Comparison of ENCODE assay signal across 23 mouse cellular contexts in genomic region chr14:21174804-21175203, GRCm38 (mm10).
DNase-seq lines count a peak whose midpoint lies in the region; ATAC-seq and TF ChIP-seq lines count a peak whose summit lies in the region.
"Had no signal": no experiment of that assay in that cellular context is flagged by ENCODE, and none has a peak within 500 bp of the region (broad histone marks: within the 10 kb centered on the region; RNA-seq: fewer than 3 reads in every experiment).

No protein-coding gene starts in this region.

- DNase-seq in 416B (ENCODE audit: low read depth) (peak; percentile 33), MEL (ENCODE audit: low read depth, low spot score) (peak; percentile 72)
- DNase-seq in layer of hippocampus, postnatal 10 days (ENCODE audit: low spot score in 2 of 2): no peak
- no peak for DNase-seq in adrenal gland, adult 2 months
- DNase-seq in cerebellum, postnatal 25 days: no peak
- DNase-seq: adrenal gland, postnatal 10 days; adrenal gland, postnatal 25 days; B cell, adult 2 months; cerebellum, adult 11 months; cerebellum, adult 18-20 months; cerebellum, adult 8-10 months; cerebellum, adult 9-11 months; cerebellum, postnatal 14 days had no signal

- H3K36me3 ChIP-seq in MEL (ENCODE audit: control insufficient read depth in 1 of 2, insufficient read depth in 2 of 2, low read length in 2 of 2): peaks cover 1 to 18% of the 10 kb centered on the region in 2 experiments; a peak in 3 of 4 replicates
- H3K36me3 ChIP-seq: embryonic facial prominence, embryonic 13.5 days; embryonic facial prominence, embryonic 15.5 days; forebrain, embryonic 12.5 days had no signal

- TF ChIP-seq POLR2A in MEL (IDR thresholded peaks at IDR 0.05; ENCODE audit: control insufficient read depth in 1 of 2, insufficient read depth in 1 of 2, low read depth in 1 of 2, low read length in 2 of 2, poor library complexity in 1 of 2): no peak

- H3K9ac ChIP-seq in MEL (ENCODE audit: control insufficient read depth, low read depth, low read length, poor library complexity, severe bottlenecking): no peak overlapping the region
- H3K9ac ChIP-seq: embryonic facial prominence, embryonic 13.5 days; embryonic facial prominence, embryonic 15.5 days; forebrain, embryonic 12.5 days had no signal

- H3K27me3 ChIP-seq in MEL (ENCODE audit: control insufficient read depth in 1 of 2, insufficient read depth in 2 of 2, low read length in 2 of 2): no peaks in the 10 kb centered on the region
- H3K27me3 ChIP-seq: CH12.LX; embryonic facial prominence, embryonic 13.5 days; embryonic facial prominence, embryonic 15.5 days; forebrain, embryonic 12.5 days had no signal

- TF ChIP-seq CTCF in MEL (IDR thresholded peaks at IDR 0.05 in 2 of 3, conservative IDR thresholded peaks at IDR 0.05 in 1 of 3; ENCODE audit: control insufficient read depth in 1 of 3, insufficient read depth in 1 of 3, low read depth in 2 of 3, low read length in 3 of 3, poor library complexity in 1 of 3, severe bottlenecking in 1 of 3): no peak

- peak; percentile 57; the same call in 1 of the 2 replicates for ATAC-seq in megakaryocyte progenitor cell, adult 5-6 weeks (replicated peaks; ENCODE audit: poor library complexity)
- ATAC-seq: forebrain, embryonic 14.5 days; forebrain, embryonic 16.5 days had no signal

- H3K4me1 ChIP-seq in MEL (ENCODE audit: control insufficient read depth in 1 of 2, insufficient read depth in 2 of 2, low read length in 2 of 2): peaks cover 11 to 16% of the 10 kb centered on the region in 2 experiments; a peak in 3 of 4 replicates
- H3K4me1 ChIP-seq: embryonic facial prominence, embryonic 13.5 days; embryonic facial prominence, embryonic 15.5 days; forebrain, embryonic 10.5 days; forebrain, embryonic 12.5 days had no signal

- no peaks in the 10 kb centered on the region for H3K9me3 ChIP-seq in MEL (replicated peaks; ENCODE audit: insufficient read depth, low read length)
- H3K9me3 ChIP-seq: embryonic facial prominence, embryonic 13.5 days; embryonic facial prominence, embryonic 15.5 days; forebrain, embryonic 10.5 days; forebrain, embryonic 12.5 days; G1E had no signal

- peak overlapping the region in 1 of 2 experiments; percentile 31; a peak in 1 of 4 replicates for H3K4me3 ChIP-seq in MEL (ENCODE audit: control insufficient read depth in 1 of 2, insufficient read depth in 1 of 2, low read depth in 2 of 2, low read length in 2 of 2)
- H3K4me3 ChIP-seq: embryonic facial prominence, embryonic 13.5 days; embryonic facial prominence, embryonic 15.5 days; erythroblast, embryonic 14.5 days; forebrain, embryonic 10.5 days; forebrain, embryonic 12.5 days had no signal

- no peak for TF ChIP-seq RAD21 in MEL (IDR thresholded peaks at IDR 0.05; ENCODE audit: low read depth, low read length)

- no peaks in the 10 kb centered on the region for H3K79me2 ChIP-seq in MEL (ENCODE audit: control insufficient read depth, insufficient read depth, low read length, poor library complexity)

- no peak for TF ChIP-seq EP300 in MEL (IDR thresholded peaks at IDR 0.05; ENCODE audit: low read depth in 1 of 2, low read length in 2 of 2)

- H3K27ac ChIP-seq in MEL (ENCODE audit: control insufficient read depth, low read depth, low read length): peak overlapping the region; percentile 9; the same call in 1 of the 2 replicates
- H3K27ac ChIP-seq: embryonic facial prominence, embryonic 13.5 days; embryonic facial prominence, embryonic 15.5 days; forebrain, embryonic 10.5 days; forebrain, embryonic 12.5 days had no signal

TF ChIP-seq in MEL, 35 proteins besides CTCF, POLR2A, EP300 and RAD21:
- TF ChIP-seq UBTF (IDR thresholded peaks at IDR 0.05; ENCODE audit: borderline replicate concordance, insufficient read depth, low read depth, low read length) (no peak), GATA1 (IDR thresholded peaks at IDR 0.05; ENCODE audit: low read depth, low read length) (0 out of 2 replicates have a peak, but pooled peaks have one; percentile 7), TAL1 (IDR thresholded peaks at IDR 0.05; ENCODE audit: low read length) (no peak)

Comparison
In these comparisons a context has a peak if more than half of its experiments do, and no peak if none do; other contexts are left out.
1. DNase-seq: peak in 416B (single experiment) and MEL (single experiment); none in layer of hippocampus, postnatal 10 days (0 of 2), adrenal gland, adult 2 months (single experiment) and cerebellum, postnatal 25 days (0 of 2).